Mouse (Mus musculus): ENCODE results near the gene Ttll13.

Ttll13 gene

DNA sequence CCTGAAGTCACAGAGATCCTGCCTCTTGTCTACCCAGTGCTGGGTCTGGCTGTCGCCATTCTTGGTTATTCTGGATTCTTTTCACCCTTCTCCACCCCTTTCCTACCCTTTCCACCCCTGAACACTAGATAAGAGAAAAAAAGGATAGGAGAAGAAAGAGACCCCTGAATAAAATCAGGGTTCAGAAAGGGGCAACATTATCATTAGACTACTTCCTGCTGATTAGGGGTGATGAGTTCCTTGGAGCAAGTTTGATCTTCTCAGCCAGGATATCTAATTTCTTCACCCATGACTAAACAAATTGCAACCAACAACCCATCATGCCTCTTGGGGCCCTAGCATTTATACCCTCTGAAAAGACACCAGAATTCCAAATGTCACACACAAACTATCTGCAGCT, 21.6 kb downstream of the Ttll13 start:
- DNase-seq (ENCODE audit: low read depth, low spot score) = no peak

DNA sequence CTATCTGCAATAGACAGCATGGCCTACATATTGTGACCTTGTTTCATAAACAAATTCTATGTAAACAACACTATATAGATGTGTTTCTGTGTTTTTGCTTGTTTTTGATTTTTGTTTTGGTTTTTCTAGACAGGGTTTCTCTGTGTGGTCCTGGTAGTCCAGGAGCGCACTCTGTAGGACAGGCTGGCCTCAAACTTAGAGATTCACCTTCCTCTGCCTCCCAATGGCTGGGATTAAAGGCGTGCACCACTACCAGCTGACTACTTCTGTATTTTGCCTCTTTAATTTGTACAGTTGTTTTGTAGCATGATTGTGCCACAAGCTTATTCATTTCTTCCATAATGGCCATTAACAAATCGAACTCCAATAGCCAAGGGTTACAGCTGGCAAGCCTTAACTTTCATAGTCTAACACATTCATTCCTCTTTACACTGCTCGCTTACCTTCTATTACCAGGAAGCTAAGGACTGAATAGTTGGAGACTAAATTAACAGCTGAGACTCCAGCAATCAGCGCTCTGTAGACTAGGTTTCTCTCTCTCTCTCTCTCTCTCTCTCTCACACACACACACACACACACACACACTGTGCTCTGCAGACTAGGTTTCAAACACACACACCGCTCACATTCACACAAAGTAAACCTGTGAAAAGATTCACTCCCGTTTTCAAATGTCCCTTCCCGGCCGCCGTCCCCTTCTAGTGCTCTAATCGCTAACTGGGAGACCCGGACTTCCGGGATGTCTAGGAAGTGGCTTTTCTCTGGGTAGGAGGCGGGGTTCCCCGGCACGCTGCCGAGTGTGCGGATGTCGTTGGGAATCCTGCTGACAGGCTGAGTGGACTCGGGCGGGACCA, 22.9 kb downstream of the Ttll13 start, which contains the start of gene Vps33b:
TSS of gene Vps33b (plus strand) at position 753 of the 854 bp plus-strand sequence.
- DNase-seq (ENCODE audit: low read depth, low spot score) = peak; percentile 94

DNA sequence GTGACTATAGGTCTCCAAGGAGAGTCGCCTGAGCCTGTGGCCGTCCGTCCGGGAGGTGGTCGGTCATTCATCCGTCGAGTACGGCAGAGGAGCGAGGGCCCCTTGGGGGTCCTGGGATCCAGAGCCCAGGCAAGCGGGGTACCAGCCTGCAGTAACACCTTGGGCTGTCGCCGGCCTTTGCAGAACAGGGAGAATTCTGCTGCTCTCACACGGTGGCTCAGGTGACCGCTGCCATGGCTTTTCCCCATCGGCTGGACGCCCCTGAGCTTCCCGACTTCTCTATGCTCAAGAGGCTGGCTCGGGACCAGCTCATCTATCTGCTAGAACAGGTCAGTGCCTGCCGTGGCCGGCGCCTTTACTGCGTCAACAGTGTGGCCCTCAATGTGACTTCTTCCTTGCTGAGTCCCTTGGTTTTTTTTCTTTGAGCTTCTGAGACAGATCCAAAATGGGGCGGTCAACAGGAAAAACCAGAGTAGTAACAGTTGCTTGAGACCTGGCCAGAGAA, 23.6 kb downstream of the Ttll13 start:
- no peak for DNase-seq (ENCODE audit: low read depth, low spot score)

DNA sequence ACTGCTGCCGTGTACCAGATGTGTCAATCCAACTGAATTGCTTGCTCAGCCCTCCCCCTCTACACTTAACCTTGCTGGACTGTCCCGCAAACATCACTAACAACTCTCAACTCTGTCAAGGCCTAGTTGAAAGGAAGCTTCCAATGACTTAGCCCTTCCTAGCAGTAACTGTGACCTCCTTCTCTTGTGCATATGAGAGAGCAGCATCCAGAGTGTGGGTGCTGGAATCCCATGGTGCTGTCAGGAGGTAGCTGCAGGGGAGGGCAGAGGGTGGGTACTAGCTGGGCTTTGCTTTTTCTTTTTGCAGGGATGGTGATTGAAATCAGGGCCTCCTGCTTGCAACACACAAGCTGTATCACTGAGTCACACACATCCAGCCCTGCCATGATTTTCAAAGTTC, 27.3 kb downstream of the Ttll13 start:
- DNase-seq (ENCODE audit: low read depth, low spot score) = no peak

DNA sequence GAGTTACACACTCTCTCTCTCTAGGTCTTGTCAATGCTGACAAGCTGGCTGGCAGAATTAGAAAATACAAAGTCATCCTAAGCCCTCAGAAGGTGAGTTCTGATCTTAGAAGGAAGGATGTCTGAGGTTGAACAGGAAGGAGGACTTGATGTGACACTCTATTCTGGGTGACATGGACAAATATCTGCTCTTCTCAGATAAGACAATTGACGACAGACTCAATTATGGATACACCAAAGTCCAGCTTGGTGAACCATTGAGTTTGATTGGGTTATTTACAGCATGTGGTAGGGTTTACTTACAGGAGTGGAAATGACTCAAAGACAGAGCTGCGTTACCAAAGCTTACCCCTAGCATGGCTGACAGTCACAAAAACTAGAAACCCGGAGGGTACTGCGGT, 30.2 kb downstream of the Ttll13 start:
- DNase-seq (ENCODE audit: low read depth, low spot score) = no peak

DNA sequence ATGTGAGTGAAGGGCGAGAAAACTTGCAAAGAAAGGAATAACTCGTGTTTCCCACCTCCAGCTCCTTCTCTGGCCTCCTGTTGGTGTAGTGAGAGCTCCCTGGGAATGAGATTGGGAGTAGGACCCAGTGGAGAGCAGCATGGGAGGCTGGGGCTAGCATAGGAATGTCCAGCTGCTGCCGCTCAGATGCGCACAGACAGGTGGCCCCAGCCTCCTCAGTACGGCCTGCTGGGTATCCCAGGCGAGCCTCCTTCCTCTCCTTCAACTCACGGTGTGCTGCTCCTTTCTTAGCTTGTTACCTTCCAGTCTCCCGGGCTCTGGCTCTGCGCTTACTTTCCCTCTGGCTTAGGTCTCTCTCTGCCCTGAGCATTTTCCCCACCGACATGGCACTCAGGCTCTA, 33.9 kb downstream of the Ttll13 start:
- DNase-seq (ENCODE audit: low read depth, low spot score) = no peak

DNA sequence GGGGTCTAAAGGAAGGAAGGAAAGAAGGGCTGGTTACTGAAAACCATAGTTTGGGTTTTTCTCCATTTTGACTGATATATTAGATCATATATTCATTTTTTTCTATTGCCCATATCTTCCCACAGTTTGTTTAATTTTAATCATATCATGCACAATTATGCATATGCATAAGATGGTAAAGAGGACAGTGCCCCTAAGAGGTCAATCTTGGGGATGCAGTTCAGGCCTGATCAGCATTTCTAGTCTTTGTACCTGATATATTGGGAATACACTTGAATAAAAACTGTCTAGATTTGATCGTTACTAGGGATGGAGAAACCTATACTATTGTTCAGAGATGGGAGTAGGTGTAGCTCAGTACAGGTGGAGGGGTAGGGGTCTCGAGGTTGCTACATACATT, 34.8 kb downstream of the Ttll13 start:
- DNase-seq (ENCODE audit: low read depth, low spot score) = no peak

DNA sequence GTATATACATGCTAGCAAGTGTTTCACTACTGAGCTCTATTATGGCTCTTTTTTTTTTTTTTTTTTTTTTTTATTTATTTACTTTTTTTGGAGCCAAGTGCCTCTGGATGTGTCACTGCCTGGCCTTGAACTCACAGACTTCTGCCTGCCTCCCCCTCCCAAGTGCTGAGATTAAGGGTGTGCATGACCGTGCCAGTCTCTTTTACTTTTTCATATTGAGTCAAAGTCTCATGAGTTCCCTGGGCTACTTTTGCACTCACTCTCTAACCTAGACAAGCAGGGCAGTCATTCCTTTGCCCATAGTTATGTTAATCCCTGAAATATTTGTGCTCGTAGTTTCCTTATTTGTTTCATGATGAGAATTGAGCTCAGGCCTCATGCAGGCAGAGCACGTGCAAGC, 35.5 kb downstream of the Ttll13 start:
- no peak for DNase-seq (ENCODE audit: low read depth, low spot score)

DNA sequence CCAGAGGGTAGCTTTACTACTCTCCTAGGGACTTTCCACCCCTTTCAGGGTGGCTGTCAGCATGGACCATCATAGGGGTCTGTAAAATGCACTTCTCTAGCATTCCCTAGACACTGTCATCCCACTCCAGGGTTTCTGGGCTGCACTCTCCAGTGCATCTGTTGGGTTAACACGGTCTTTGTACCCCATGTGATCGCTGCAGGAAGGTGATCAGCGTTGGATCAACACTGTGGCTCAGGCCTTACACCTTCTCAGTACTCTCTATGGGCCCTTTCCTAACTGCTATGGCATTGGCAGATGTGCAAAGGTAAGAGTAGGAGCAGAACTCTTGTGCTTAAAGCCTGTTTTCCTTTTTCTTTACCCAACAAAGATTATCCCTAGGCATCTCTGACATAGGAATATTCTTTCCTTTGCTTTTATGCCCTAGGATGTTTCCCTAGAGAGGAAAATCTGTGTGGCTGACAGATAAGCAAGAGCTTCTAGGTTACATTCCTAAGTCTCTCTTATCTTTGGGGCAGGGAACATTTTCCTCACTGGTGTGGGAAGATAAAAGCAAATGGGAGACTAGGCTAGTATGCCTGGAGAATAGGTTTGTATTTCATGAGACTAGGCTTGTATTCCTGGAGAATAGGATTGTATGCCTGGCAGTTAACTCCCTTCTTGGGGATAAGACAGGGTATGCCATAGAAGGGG, 37.2 kb downstream of the Ttll13 start:
- no peak for DNase-seq (ENCODE audit: low read depth, low spot score)

DNA sequence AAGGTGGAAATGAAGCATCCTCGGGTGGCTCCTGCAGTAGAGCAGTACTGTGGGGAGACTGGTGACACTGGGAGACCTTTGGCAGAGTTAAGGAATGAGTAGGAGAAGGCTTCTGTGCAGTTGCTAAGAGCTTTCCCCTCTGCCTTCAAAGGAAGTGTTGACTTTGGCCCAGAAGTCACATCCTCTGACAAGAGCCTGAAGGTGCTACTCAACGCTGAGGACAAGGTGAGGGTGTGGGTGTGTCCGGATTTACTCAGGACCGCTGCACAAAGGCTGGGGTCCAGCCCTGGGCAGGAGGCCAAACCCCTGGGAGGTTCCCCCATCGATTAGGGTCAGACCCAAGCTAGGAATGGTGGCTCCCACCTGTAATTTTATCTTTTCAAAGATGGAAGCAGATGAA, 38.2 kb downstream of the Ttll13 start:
- DNase-seq (ENCODE audit: low read depth, low spot score) = no peak

DNA sequence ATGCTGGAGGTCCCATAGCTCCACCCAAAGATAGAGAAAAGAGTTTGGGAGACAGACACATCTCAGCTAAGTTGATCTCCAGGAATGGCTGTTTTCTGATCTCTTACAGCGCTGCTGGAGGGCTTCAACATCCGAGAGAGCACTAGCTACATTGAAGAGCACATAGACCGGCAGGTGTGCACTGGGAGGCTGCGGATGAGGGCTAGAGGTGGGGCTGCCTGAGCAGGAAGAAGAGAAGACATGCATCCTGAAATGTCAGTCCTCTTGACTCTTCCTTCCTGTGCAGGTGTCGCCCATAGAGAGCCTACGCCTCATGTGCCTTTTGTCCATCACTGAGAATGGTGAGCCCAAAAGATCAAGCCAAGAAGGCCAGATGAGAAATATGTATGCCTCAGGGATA, 39.5 kb downstream of the Ttll13 start:
- no peak for DNase-seq (ENCODE audit: low read depth, low spot score)

DNA sequence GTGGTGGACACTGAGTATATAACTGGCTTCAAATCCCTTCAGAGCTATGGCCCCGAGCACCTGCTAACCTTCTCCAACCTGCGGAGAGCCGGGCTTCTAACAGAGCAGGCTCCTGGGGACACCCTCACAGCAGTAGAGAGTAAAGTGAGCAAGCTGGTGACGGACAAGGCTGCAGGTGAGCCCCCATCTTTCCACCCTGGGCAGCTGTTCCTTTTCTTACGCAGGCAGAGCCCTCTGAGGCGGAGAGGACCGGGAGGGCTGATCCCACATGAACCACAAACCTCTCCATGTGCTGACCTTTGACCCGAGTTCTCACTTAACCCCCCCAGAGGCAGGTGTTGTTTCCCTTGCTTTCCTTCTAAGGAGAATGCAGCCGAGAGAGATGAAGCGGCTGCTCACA, 41.6 kb downstream of the Ttll13 start:
- DNase-seq (ENCODE audit: low read depth, low spot score) = no peak

DNA sequence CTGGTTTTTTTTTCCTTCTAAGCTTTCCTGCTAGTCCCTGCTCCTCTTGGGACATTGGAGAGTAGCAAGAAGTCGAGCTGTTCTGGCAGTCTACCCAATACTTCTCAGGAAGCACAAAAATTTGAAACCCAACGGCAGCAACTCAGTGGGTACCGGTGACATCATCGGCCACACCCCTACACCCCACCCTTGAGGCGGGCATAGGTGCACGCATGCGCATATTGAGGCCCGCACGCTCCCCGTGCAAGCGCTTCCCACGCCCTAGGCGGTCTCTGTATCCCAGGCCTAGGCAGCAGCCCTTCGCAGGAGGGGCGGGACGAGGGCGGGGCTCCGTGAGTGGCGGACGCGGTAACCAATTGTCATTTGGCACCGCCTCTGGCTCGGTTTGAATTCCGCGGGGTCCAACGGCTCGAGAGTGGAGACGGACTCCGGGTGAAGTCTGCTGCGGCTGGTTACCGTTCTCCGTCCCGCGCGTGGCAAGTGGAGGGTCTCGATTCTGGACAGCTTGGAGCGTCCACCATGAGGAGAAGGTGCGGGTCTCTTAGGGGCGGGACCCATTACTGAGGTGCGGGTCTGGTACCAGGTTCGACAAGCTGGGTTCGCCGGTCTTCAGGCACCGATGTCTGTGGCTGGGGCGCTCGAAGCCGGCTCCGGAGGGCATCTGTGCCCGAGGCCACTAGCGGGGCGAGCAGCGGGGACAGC, 48.0 kb downstream of the Ttll13 start, which contains the start of gene Prc1:
TSS of gene Prc1 (plus strand) at position 389 of the 702 bp plus-strand sequence.
- DNase-seq (ENCODE audit: low read depth, low spot score) = peak; percentile 98

DNA sequence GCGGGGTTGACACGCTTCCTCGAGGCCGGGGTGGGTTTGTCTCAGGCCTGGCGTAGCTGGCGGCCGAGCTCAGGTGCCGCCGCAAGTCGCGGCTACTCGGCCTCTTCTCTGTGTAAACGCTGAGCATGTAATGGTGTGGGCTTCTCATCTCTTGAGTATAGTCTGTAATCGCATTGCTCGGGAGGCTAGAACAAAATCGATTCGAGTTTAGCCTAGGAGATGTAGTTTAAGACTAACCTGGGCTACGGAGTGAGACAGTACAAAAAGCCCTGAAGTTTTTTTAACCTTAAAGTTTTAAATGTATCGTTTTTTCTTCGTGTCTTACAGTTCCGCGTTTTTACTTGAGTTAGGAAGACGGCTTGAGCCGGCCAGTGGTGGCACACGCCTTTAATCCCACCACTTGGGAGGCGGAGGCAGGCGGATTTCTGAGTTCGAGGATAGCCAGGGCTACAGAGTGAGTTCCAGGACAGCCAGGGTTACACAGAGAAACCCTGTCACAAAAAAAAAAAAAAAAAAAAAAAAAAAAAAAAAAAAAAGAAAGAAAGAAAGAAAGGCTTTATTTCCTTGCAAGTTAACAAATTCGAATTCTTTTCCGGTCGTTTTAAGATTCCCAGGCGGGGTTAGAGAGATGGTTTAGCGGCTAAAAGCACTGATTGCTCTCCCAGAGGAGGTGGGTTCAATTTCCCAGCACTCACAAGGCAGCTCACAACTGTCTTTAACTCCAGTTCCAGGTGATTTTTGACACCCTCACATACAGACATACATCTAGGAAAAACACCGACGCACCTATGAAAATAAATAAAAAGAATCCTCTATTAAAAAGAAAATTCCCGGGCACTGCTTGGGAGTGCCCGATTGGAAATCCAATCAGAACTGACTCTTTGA, 48.8 kb downstream of the Ttll13 start:
- DNase-seq (ENCODE audit: low read depth, low spot score) = no peak

DNA sequence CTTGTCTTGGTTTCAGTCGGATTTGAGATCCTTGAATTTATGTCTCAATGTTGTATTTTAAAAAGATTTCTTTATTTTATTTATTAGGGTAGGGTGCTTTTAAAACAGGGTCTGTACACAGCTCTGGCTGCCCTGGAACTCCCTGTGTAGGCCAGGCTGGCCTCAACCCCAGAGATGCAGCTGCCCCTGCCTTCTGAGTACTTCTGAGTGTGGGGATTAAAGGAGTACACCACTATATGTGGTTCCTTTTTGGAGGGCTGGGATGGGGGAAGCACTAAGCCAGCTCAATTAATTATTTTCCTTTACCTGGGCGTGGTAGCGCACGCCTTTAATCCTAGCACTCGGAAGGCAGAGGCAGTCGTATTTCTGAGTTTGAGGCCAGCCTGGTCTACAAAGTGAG, 50.3 kb downstream of the Ttll13 start:
- DNase-seq (ENCODE audit: low read depth, low spot score) = no peak

DNA sequence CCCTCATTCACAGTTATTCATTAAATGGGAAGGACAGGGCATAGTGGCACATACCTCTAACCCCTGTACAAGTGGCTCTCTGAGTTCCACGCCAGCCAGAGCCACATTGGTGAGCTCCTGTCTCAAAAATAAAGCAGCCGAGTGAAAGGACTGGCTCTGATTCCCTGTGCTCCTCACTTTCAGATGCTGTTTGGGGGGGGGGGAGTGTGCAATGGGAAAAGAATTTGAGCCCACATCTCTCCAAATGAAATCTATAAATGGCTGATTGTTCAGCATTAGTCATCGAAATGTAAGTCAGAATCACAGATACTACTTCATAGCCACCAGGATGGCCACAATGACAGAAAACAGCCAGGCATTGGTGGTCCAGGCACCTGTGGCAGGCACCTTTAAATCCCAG, 50.9 kb downstream of the Ttll13 start:
- DNase-seq (ENCODE audit: low read depth, low spot score) = no peak

DNA sequence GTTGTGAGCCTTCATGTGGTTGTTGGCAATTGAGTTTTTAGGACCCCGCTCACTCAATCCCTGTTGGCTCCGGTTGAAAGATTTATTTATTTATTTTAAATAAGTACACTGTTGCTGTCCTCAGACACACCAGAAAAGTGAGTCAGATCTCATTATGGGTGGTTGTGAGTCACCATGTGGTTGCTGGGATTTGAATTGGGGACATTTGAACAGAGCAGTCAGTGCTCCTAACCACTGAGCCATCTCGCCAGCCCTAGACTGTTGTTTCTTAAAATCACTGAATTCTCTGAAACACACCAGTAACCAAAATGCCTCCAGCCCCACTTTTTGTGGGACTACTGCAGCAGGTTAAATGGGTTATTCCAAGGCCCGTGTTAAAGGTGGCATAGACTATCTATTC, 52.6 kb downstream of the Ttll13 start:
- DNase-seq (ENCODE audit: low read depth, low spot score) = no peak

DNA sequence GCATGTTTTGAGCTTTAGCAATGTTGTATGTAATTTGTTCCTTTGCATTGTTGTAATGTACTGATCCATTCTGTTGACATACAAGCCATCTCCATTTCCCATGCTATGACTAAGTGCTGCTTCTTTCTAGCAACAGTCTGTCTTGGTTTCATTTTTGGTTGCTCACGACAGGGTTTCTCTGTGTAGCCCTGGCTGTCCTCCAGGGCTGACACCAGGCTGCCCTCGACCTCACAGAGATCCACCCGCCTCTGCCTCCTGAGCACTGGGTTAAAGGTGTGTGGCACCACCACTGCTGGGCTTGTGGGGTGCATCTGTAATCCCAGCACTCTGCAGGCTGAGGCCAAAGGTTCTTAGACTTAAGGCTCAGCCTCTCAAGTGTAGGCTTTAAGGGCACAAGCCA, 53.4 kb downstream of the Ttll13 start:
- DNase-seq (ENCODE audit: low read depth, low spot score) = no peak

DNA sequence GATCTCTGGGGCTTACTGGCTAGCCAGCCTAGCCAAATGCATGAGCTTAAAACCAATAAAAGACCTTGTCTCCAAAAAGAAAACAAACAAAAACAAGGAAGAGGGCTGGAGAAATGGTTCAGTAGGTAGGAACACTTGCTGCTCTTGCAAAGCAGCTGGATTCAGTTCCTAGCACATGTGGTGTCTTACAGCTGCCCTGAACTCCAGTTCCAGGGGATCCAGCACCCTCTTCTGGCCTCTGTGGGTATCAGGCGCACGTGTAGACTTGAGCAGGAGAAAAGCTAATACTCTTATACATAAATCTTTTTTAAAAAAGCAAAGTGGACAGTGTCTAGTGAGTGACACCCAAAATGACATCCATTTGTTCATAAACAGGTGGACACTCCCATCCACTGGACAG, 55.3 kb downstream of the Ttll13 start:
- peak; percentile 41 for DNase-seq (ENCODE audit: low read depth, low spot score)

DNA sequence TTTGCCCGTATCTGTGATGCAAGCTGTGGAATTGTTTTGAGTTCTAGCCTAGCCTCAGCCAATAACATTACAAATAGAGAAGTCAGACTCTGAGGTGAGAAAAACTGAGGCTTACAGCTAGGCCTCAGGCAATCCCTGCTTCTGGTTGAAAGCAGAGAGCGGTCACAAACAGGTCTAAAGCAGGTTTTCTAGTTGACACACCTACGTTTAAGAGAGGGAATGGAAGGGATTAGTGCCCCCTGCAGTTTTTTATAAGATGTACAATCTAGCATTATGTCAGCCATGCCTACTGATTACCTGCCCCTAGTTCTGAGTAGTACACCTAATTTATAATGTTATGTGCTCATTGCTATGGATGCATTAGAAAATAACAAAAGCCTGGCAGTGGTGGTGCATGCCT, 61.6 kb downstream of the Ttll13 start:
- peak; percentile 43 for DNase-seq (ENCODE audit: low read depth, low spot score)

Data from ES-CJ7 (cell line).